Mouse (Mus musculus) stomach, embryonic 14.5 days (tissue): Measurements from ENCODE around the gene Naa50. TPM values are rescaled to one million over a fixed set of nuclear protein-coding genes. Genes with fewer than 3 reads are reported as not detected.
A peak's percentile ranks its signal among the peaks of the same experiment; 100 is the strongest.

Experiments used
- ATAC-seq: fragments of 200-750 bp; cut with Nextera tagmentation; 2 replicates; pipeline ENCODE4 v1.8.0; 2017; ENCODE audit warnings: low read depth, moderate TSS enrichment; ENCODE audit not compliant: insufficient number of reproducible peaks, insufficient read depth, low FRiP score
- H3K27ac ChIP-seq: fragments of 300-500 bp; sonication (generic); 2 replicates; pipeline ENCODE4 v1.5.1; 2014; ENCODE audit warnings: mild to moderate bottlenecking, low read length, moderate library complexity, mixed read lengths
- H3K27me3 ChIP-seq: fragments of 300-500 bp; sonication (generic); 2 replicates; pipeline ENCODE4 v1.6.1; 2014; ENCODE audit warnings: low read length, control low read depth, mixed read lengths; ENCODE audit not compliant: control insufficient read depth, insufficient read depth
- H3K36me3 ChIP-seq: fragments of 300-500 bp; sonication (generic); 2 replicates; pipeline ENCODE4 v1.6.1; 2014; ENCODE audit warnings: mild to moderate bottlenecking, control low read depth, low read length, moderate library complexity, mixed read lengths; ENCODE audit not compliant: control insufficient read depth, insufficient read depth
- H3K4me1 ChIP-seq: fragments of 300-500 bp; sonication (generic); 2 replicates; pipeline ENCODE4 v1.6.1; 2014; ENCODE audit warnings: low read length, control low read depth, mixed read lengths; ENCODE audit not compliant: control insufficient read depth, insufficient read depth
- H3K4me2 ChIP-seq: fragments of 300-500 bp; sonication (generic); replicated peaks from 2 replicates; pipeline ENCODE4 v1.6.1; 2014; ENCODE audit warnings: low read depth, low read length, control low read depth
- H3K4me3 ChIP-seq: fragments of 300-500 bp; sonication (generic); 2 replicates; pipeline ENCODE4 v1.5.1; 2014; ENCODE audit warnings: low read depth, low read length, control low read depth
- H3K9ac ChIP-seq: fragments of 300-500 bp; sonication (generic); replicated peaks from 2 replicates; pipeline ENCODE4 v1.6.1; 2014; ENCODE audit warnings: low read depth, mild to moderate bottlenecking, control low read depth, low read length, moderate library complexity, mixed read lengths
- H3K9me3 ChIP-seq: fragments of 300-500 bp; sonication (generic); 2 replicates; pipeline ENCODE4 v1.6.1; 2016; ENCODE audit warnings: low read depth, low read length, control low read depth; ENCODE audit not compliant: control insufficient read depth
- WGBS: fragments of 180-500 bp; shearing (Covaris S2); extraction: QIAGEN DNeasy Blood & Tissue Kit; methylation state at CpG from one replicate; pipeline ENCODE4 v1.1.7; 2014; 5-methylcytosine and 5-hydroxymethylcytosine counted together
- polyA plus RNA-seq: library from polyadenylated mRNA; unstranded; fragments of >200 nt; fragmentation: Nextera tagmentation; extraction: Ambion mirVana; gene quantifications from 2 replicates; pipeline ENCODE4 v1.2.1, GENCODE M21; 2014

The Naa50 gene
- polyA plus RNA-seq, 1 experiment from 2014 or later, result 58.6 TPM

- Histone ChIP-seq H3K9ac (no peak overlapping the region), H3K36me3 (no peaks in the 10 kb centered on the region), H3K4me2 (no peak overlapping the region), H3K4me3 (no peak overlapping the region), H3K4me1 (peaks cover 13% of the 10 kb centered on the region; the same call in 1 of the 2 replicates), H3K9me3 (no peaks in the 10 kb centered on the region), H3K27me3 (no peaks in the 10 kb centered on the region), H3K27ac (peak overlapping the region; percentile 33)
- ATAC-seq, result peak; percentile 76
- WGBS, result 63% methylated on average over 1 of the region's 1 CpGs
Observed at GRCm38 (mm10) chr16:44178555-44178954, 38.9 kb downstream of the Naa50 start.

- no peak overlapping the region for H3K4me2 ChIP-seq
- 91% methylated on average over 1 of the region's 1 CpGs for WGBS
- no peaks in the 10 kb centered on the region for H3K27me3 ChIP-seq
- H3K36me3 ChIP-seq, result no peaks in the 10 kb centered on the region
- H3K4me3 ChIP-seq, result no peak overlapping the region
- no peak overlapping the region for H3K27ac ChIP-seq
- no peak overlapping the region for H3K9ac ChIP-seq
- H3K9me3 ChIP-seq, result no peaks in the 10 kb centered on the region
- no peak for ATAC-seq
- H3K4me1 ChIP-seq, result no peaks in the 10 kb centered on the region
Observed at GRCm38 (mm10) chr16:44182597-44182996, 43.0 kb downstream of the Naa50 start.

- Histone ChIP-seq H3K4me2 (no peak overlapping the region), H3K27ac (no peak overlapping the region), H3K36me3 (no peaks in the 10 kb centered on the region), H3K4me1 (no peaks in the 10 kb centered on the region), H3K4me3 (no peak overlapping the region), H3K27me3 (no peaks in the 10 kb centered on the region), H3K9me3 (peaks cover 4% of the 10 kb centered on the region; the same call in 1 of the 2 replicates), H3K9ac (no peak overlapping the region)
- ATAC-seq, result no peak
- WGBS, result 54% methylated on average over 3 of the region's 3 CpGs
Observed at GRCm38 (mm10) chr16:44184769-44185168, 45.1 kb downstream of the Naa50 start.

GRCm38 (mm10) chr16:44187172-44187571 is 47.5 kb downstream of the Naa50 start:
- H3K4me1 ChIP-seq, result no peaks in the 10 kb centered on the region
- no peaks in the 10 kb centered on the region for H3K36me3 ChIP-seq
- H3K4me2 ChIP-seq, result no peak overlapping the region
- H3K27me3 ChIP-seq, result no peaks in the 10 kb centered on the region
- no peak overlapping the region for H3K27ac ChIP-seq
- peaks cover 4% of the 10 kb centered on the region; the same call in 1 of the 2 replicates for H3K9me3 ChIP-seq
- WGBS, result 90% methylated on average over 4 of the region's 4 CpGs
- H3K9ac ChIP-seq, result no peak overlapping the region
- H3K4me3 ChIP-seq, result no peak overlapping the region
- no peak for ATAC-seq

- 86% methylated on average over 3 of the region's 3 CpGs for WGBS
- Histone ChIP-seq H3K4me3 (no peak overlapping the region), H3K4me2 (no peak overlapping the region), H3K9me3 (peaks cover 4% of the 10 kb centered on the region; the same call in 1 of the 2 replicates), H3K27ac (no peak overlapping the region), H3K36me3 (no peaks in the 10 kb centered on the region), H3K9ac (no peak overlapping the region), H3K27me3 (no peaks in the 10 kb centered on the region), H3K4me1 (no peaks in the 10 kb centered on the region)
- ATAC-seq, result no peak
Observed at GRCm38 (mm10) chr16:44188766-44189165, 49.1 kb downstream of the Naa50 start.

- Histone ChIP-seq H3K4me3 (no peak overlapping the region), H3K4me2 (no peak overlapping the region), H3K4me1 (no peaks in the 10 kb centered on the region), H3K27me3 (no peaks in the 10 kb centered on the region), H3K9me3 (peaks cover 4% of the 10 kb centered on the region; the same call in 1 of the 2 replicates), H3K9ac (no peak overlapping the region), H3K36me3 (no peaks in the 10 kb centered on the region), H3K27ac (no peak overlapping the region)
- WGBS, result 82% methylated on average over 6 of the region's 6 CpGs
- ATAC-seq, result no peak
Observed at GRCm38 (mm10) chr16:44190032-44190431, 50.4 kb downstream of the Naa50 start.

GRCm38 (mm10) chr16:44190968-44191367 is 51.3 kb downstream of the Naa50 start:
- Histone ChIP-seq H3K4me2 (no peak overlapping the region), H3K27me3 (no peaks in the 10 kb centered on the region), H3K9ac (no peak overlapping the region), H3K36me3 (no peaks in the 10 kb centered on the region), H3K9me3 (peaks cover 4% of the 10 kb centered on the region; the same call in 1 of the 2 replicates), H3K27ac (no peak overlapping the region), H3K4me1 (no peaks in the 10 kb centered on the region), H3K4me3 (no peak overlapping the region)
- no peak for ATAC-seq
- 85% methylated on average over 2 of the region's 2 CpGs for WGBS

- 91% methylated on average over 14 of the region's 14 CpGs for WGBS
- H3K4me2 ChIP-seq, result no peak overlapping the region
- no peak for ATAC-seq
Observed at GRCm38 (mm10) chr16:44199066-44199703, 59.6 kb downstream of the Naa50 start.

GRCm38 (mm10) chr16:44200146-44200545 is 60.5 kb downstream of the Naa50 start:
- WGBS, result 91% methylated on average over 4 of the region's 4 CpGs
- no peak overlapping the region for H3K27ac ChIP-seq
- no peak overlapping the region for H3K4me3 ChIP-seq
- H3K4me2 ChIP-seq, result no peak overlapping the region
- no peaks in the 10 kb centered on the region for H3K4me1 ChIP-seq
- no peak overlapping the region for H3K9ac ChIP-seq
- H3K36me3 ChIP-seq, result peaks cover 4% of the 10 kb centered on the region
- H3K27me3 ChIP-seq, result no peaks in the 10 kb centered on the region
- ATAC-seq, result no peak
- H3K9me3 ChIP-seq, result no peaks in the 10 kb centered on the region

More at GRCm38 (mm10) chr16:44199066-44199703, 59.6 kb downstream of the Naa50 start:
- Histone ChIP-seq H3K9me3 (no peaks in the 10 kb centered on the region), H3K36me3 (peaks cover 4% of the 10 kb centered on the region), H3K4me3 (no peak overlapping the region), H3K9ac (no peak overlapping the region), H3K27me3 (no peaks in the 10 kb centered on the region), H3K27ac (no peak overlapping the region), H3K4me1 (no peaks in the 10 kb centered on the region)
